Comparison of ENCODE assay signal across 9 mouse cellular contexts in the genomic region with DNA sequence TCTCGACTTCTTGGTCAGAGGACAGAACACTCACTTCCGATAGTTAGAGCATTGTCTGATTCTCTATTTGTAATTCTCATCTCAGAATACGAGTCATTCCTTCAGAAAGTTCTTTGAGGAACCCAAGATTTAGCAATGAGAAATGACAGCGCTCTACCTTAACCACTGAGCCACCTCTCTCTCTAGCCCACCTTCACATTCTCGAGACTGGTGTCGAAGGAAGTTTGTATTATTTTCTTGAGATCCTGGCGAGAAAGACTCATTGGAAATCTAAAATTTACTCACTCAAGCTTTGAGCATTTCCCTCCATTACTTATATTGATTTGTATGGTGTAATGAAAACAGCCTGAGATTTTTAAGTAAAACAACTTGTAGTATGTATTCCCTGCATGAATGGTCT. TPM values are rescaled to one million over a fixed set of nuclear protein-coding genes. Genes with fewer than 3 reads are reported as not detected.
A peak's percentile ranks its signal among the peaks of the same experiment; 100 is the strongest.
DNase-seq lines count a peak whose midpoint lies in the region; ATAC-seq and TF ChIP-seq lines count a peak whose summit lies in the region.
"Had no signal": no experiment of that assay in that cellular context is flagged by ENCODE, and none has a peak within 500 bp of the region (broad histone marks: within the 10 kb centered on the region; RNA-seq: fewer than 3 reads in every experiment).

No protein-coding gene starts in this region.

- H3K4me2 ChIP-seq in lung, embryonic 16.5 days (ENCODE audit: low read depth, low read length) = peak overlapping the region; percentile 67
- peak overlapping the region; percentile 65; the same call in 1 of the 2 replicates for H3K4me2 ChIP-seq in forebrain, postnatal 0 days (ENCODE audit: low read depth)
- peak overlapping the region; percentile 77 for H3K4me2 ChIP-seq in liver, embryonic 13.5 days
- H3K4me2 ChIP-seq in stomach, embryonic 16.5 days (ENCODE audit: low read depth, low read length) = peak overlapping the region; percentile 62

- peaks cover 7% of the 10 kb centered on the region; the same call in 1 of the 2 replicates for H3K4me1 ChIP-seq in lung, embryonic 16.5 days (replicated peaks; ENCODE audit: control insufficient read depth, insufficient read depth, low read length)
- peaks cover 12% of the 10 kb centered on the region for H3K4me1 ChIP-seq in forebrain, postnatal 0 days (ENCODE audit: insufficient read depth)
- peaks cover 20% of the 10 kb centered on the region for H3K4me1 ChIP-seq in liver, embryonic 13.5 days (replicated peaks)
- H3K4me1 ChIP-seq in stomach, embryonic 16.5 days (ENCODE audit: control insufficient read depth, insufficient read depth, low read length) = no peaks in the 10 kb centered on the region

- peaks cover 2% of the 10 kb centered on the region; the same call in 1 of the 2 replicates for H3K36me3 ChIP-seq in lung, embryonic 16.5 days (ENCODE audit: control insufficient read depth, insufficient read depth, low read length)
- H3K36me3 ChIP-seq in forebrain, postnatal 0 days (ENCODE audit: insufficient read depth) = peaks cover 8% of the 10 kb centered on the region; the same call in 1 of the 2 replicates
- peaks cover 22% of the 10 kb centered on the region for H3K36me3 ChIP-seq in liver, embryonic 13.5 days
- H3K36me3 ChIP-seq in stomach, embryonic 16.5 days (ENCODE audit: control insufficient read depth, insufficient read depth, low read length) = 0 out of 2 replicates have a peak, but pooled peaks cover 3% of the 10 kb centered on the region

- DNase-seq in lung, postnatal 25 days (ENCODE audit: low spot score) = no peak
- DNase-seq in forebrain, postnatal 0 days = no peak
- DNase-seq in liver, embryonic 13.5 days = no peak
- DNase-seq in layer of hippocampus, postnatal 36 days = no peak
- DNase-seq in cerebellum, adult 9-11 months = no peak
- DNase-seq in ovary, postnatal 14 days (ENCODE audit: low spot score) = no peak

- no peak overlapping the region for H3K27ac ChIP-seq in lung, embryonic 16.5 days (ENCODE audit: low read length)
- no peak overlapping the region for H3K27ac ChIP-seq in forebrain, postnatal 0 days (ENCODE audit: low read depth, low read length)
- H3K27ac ChIP-seq in liver, embryonic 13.5 days = no peak overlapping the region
- no peak overlapping the region for H3K27ac ChIP-seq in stomach, embryonic 16.5 days (ENCODE audit: low read length)

- WGBS in lung, embryonic 16.5 days = 87% methylated on average over 7 of the region's 7 CpGs
- WGBS in forebrain, postnatal 0 days = 91% methylated on average over 7 of the region's 7 CpGs
- WGBS in liver, embryonic 13.5 days (ENCODE audit: insufficient replicate concordance) = 81% methylated on average over 7 of the region's 7 CpGs
- 88% methylated on average over 7 of the region's 7 CpGs for WGBS in stomach, embryonic 16.5 days

- H3K4me3 ChIP-seq in lung, embryonic 16.5 days (ENCODE audit: low read length) = no peak overlapping the region
- H3K4me3 ChIP-seq in forebrain, postnatal 0 days (ENCODE audit: low read depth, low read length) = no peak overlapping the region
- peak overlapping the region; percentile 82 for H3K4me3 ChIP-seq in liver, embryonic 13.5 days (replicated peaks)
- no peak overlapping the region for H3K4me3 ChIP-seq in stomach, embryonic 16.5 days (replicated peaks; ENCODE audit: low read length)

- H3K9me3 ChIP-seq in lung, embryonic 16.5 days (ENCODE audit: control insufficient read depth, low read length) = no peaks in the 10 kb centered on the region
- H3K9me3 ChIP-seq in forebrain, postnatal 0 days (ENCODE audit: low read length) = no peaks in the 10 kb centered on the region
- no peaks in the 10 kb centered on the region for H3K9me3 ChIP-seq in liver, embryonic 13.5 days (replicated peaks)
- no peaks in the 10 kb centered on the region for H3K9me3 ChIP-seq in stomach, embryonic 16.5 days (replicated peaks; ENCODE audit: control insufficient read depth, low read length)

- H3K9ac ChIP-seq in lung, embryonic 16.5 days (ENCODE audit: low read length) = no peak overlapping the region; the same call in 1 of the 2 replicates
- H3K9ac ChIP-seq in forebrain, postnatal 0 days = no peak overlapping the region
- H3K9ac ChIP-seq in liver, embryonic 13.5 days = peak overlapping the region; percentile 88
- no peak overlapping the region for H3K9ac ChIP-seq in stomach, embryonic 16.5 days (ENCODE audit: low read length)

- TF ChIP-seq CTCF in forebrain, postnatal 0 days (IDR thresholded peaks at IDR 0.05; ENCODE audit: low read depth) = no peak

- no peaks in the 10 kb centered on the region for H3K27me3 ChIP-seq in lung, embryonic 16.5 days (ENCODE audit: control insufficient read depth, insufficient read depth, low read depth, low read length)
- no peaks in the 10 kb centered on the region for H3K27me3 ChIP-seq in forebrain, postnatal 0 days (ENCODE audit: insufficient read depth, low read length)
- H3K27me3 ChIP-seq in liver, embryonic 13.5 days = no peaks in the 10 kb centered on the region
- no peaks in the 10 kb centered on the region for H3K27me3 ChIP-seq in stomach, embryonic 16.5 days (ENCODE audit: control insufficient read depth, insufficient read depth, low read length)
- H3K27me3 ChIP-seq: Patski had no signal

- ATAC-seq in lung, embryonic 16.5 days (ENCODE audit: low read depth) = no peak
- ATAC-seq in forebrain, postnatal 0 days = no peak
- no peak for ATAC-seq in liver, embryonic 13.5 days (ENCODE audit: low read depth)
- ATAC-seq in stomach, embryonic 16.5 days (ENCODE audit: insufficient read depth, low FRiP score) = no peak
- ATAC-seq: Patski had no signal

RNA-seq across cellular contexts. Expression of gene Mettl14, which starts 1.5 kb away (rescaled TPM):
- polyA plus RNA-seq in lung, embryonic 16.5 days (2015; fragmentation: Nextera tagmentation; extraction: Ambion mirVana) = 24.9 and 25.1 TPM in 2 replicates
- 6.1 and 8.7 TPM in 2 replicates for total RNA-seq in forebrain, postnatal 0 days (2014; rRNA removed)
- polyA plus RNA-seq in forebrain, postnatal 0 days (2015; fragmentation: Nextera tagmentation; extraction: Ambion mirVana) = 9.6 and 14.9 TPM in 2 replicates
- 9.4 and 11.7 TPM in 2 replicates for polyA plus RNA-seq in liver, embryonic 13.5 days (2015; fragmentation: Nextera tagmentation; extraction: Ambion mirVana)
- polyA plus RNA-seq in stomach, embryonic 16.5 days (2015; fragmentation: Nextera tagmentation; extraction: Ambion mirVana) = 24.4 and 25.0 TPM in 2 replicates
- total RNA-seq in layer of hippocampus, postnatal 36 days (2021) = 10 to 100 TPM; 13.9 to 15.9 TPM
